Mouse (Mus musculus) erythroid progenitor cell, adult 5-6 weeks (primary cell): ENCODE results near the gene Chrd. TPM values are rescaled to one million over a fixed set of nuclear protein-coding genes. Genes with fewer than 3 reads are reported as not detected.

Experiments
- total RNA-seq, 2 experiments: library from RNA; stranded (forward) in 1 of 2; stranded (reverse) in 1 of 2; fragments of 150-400 nt in 1 of 2; fragments of 186-747, 209-891 nt in 1 of 2; gene quantifications; 2 replicates each; pipeline versions ENCODE4 v1.2.3 to v1.2.4; 2015 to 2017; ENCODE audit warnings: low replicate concordance in 2 of 2

Gene Chrd
- total RNA-seq, 2 experiments from 2014 or later, result not detected

Other genes with a start within 250 kb of the Chrd start
- 33.2 and 54.9 TPM in 2 replicates for gene Eif2b5, start 234.3 kb upstream of the Chrd start, total RNA-seq (2015; ENCODE audit: low replicate concordance)
- gene Eif2b5, start 234.3 kb upstream of the Chrd start, total RNA-seq (2017; ENCODE audit: low replicate concordance), result 11.5 and 18.9 TPM in 2 replicates
- 6.1 and 18.0 TPM in 2 replicates for gene Dvl3, start 216.1 kb upstream of the Chrd start, total RNA-seq (2015; ENCODE audit: low replicate concordance)
- gene Dvl3, start 216.1 kb upstream of the Chrd start, total RNA-seq (2017; ENCODE audit: low replicate concordance), result 1.3 and 3.6 TPM in 2 replicates
- gene Ap2m1, start 197.6 kb upstream of the Chrd start, total RNA-seq (2015; ENCODE audit: low replicate concordance), result 214 and 297 TPM in 2 replicates
- 271 and 285 TPM in 2 replicates for gene Ap2m1, start 197.6 kb upstream of the Chrd start, total RNA-seq (2017; ENCODE audit: low replicate concordance)
- gene Abcf3, start 184.6 kb upstream of the Chrd start, total RNA-seq (2015; ENCODE audit: low replicate concordance), result 22.2 and 23.1 TPM in 2 replicates
- 32.1 and 40.5 TPM in 2 replicates for gene Abcf3, start 184.6 kb upstream of the Chrd start, total RNA-seq (2017; ENCODE audit: low replicate concordance)
- gene Vwa5b2, start 143.7 kb upstream of the Chrd start, total RNA-seq (2015; ENCODE audit: low replicate concordance), result not detected in 2 replicates
- gene Vwa5b2, start 143.7 kb upstream of the Chrd start, total RNA-seq (2017; ENCODE audit: low replicate concordance), result 0.77 TPM in 1 of 2 replicates, not detected in the other
- not detected in 2 replicates for gene Eef1akmt4, start 121.5 kb upstream of the Chrd start, total RNA-seq (2015; ENCODE audit: low replicate concordance)
- 0.15 TPM in 1 of 2 replicates, not detected in the other for gene Eef1akmt4, start 121.5 kb upstream of the Chrd start, total RNA-seq (2017; ENCODE audit: low replicate concordance)
- not detected in 2 replicates for gene Gm49333, start 121.5 kb upstream of the Chrd start, total RNA-seq (2015; ENCODE audit: low replicate concordance)
- gene Gm49333, start 121.5 kb upstream of the Chrd start, total RNA-seq (2017; ENCODE audit: low replicate concordance), result not detected in 2 replicates
- 6.7 and 6.8 TPM in 2 replicates for gene Alg3, start 121.4 kb upstream of the Chrd start, total RNA-seq (2015; ENCODE audit: low replicate concordance)
- 1.2 and 5.5 TPM in 2 replicates for gene Alg3, start 121.4 kb upstream of the Chrd start, total RNA-seq (2017; ENCODE audit: low replicate concordance)
- gene Camk2n2, start 111.8 kb upstream of the Chrd start, total RNA-seq (2015; ENCODE audit: low replicate concordance), result not detected in 2 replicates
- gene Camk2n2, start 111.8 kb upstream of the Chrd start, total RNA-seq (2017; ENCODE audit: low replicate concordance), result not detected in 2 replicates
- gene Ece2, start 103.3 kb upstream of the Chrd start, total RNA-seq (2015; ENCODE audit: low replicate concordance), result not detected in 2 replicates
- gene Ece2, start 103.3 kb upstream of the Chrd start, total RNA-seq (2017; ENCODE audit: low replicate concordance), result not detected in 2 replicates
- 71.7 and 115 TPM in 2 replicates for gene Psmd2, start 81.5 kb upstream of the Chrd start, total RNA-seq (2015; ENCODE audit: low replicate concordance)
- 125 and 131 TPM in 2 replicates for gene Psmd2, start 81.5 kb upstream of the Chrd start, total RNA-seq (2017; ENCODE audit: low replicate concordance)
- gene Eif4g1, start 64.8 kb upstream of the Chrd start, total RNA-seq (2015; ENCODE audit: low replicate concordance), result 105 and 116 TPM in 2 replicates
- gene Eif4g1, start 64.8 kb upstream of the Chrd start, total RNA-seq (2017; ENCODE audit: low replicate concordance), result 109 and 153 TPM in 2 replicates
- gene Fam131a, start 39.9 kb upstream of the Chrd start, total RNA-seq (2015; ENCODE audit: low replicate concordance), result not detected in 2 replicates
- gene Fam131a, start 39.9 kb upstream of the Chrd start, total RNA-seq (2017; ENCODE audit: low replicate concordance), result not detected in 2 replicates
- gene Polr2h, start 15.5 kb upstream of the Chrd start, total RNA-seq (2015; ENCODE audit: low replicate concordance), result 2.9 and 10.5 TPM in 2 replicates
- 5.8 and 11.2 TPM in 2 replicates for gene Polr2h, start 15.5 kb upstream of the Chrd start, total RNA-seq (2017; ENCODE audit: low replicate concordance)
- 11.5 and 21.0 TPM in 2 replicates for gene Clcn2, start 15.4 kb upstream of the Chrd start, total RNA-seq (2015; ENCODE audit: low replicate concordance)
- 9.9 and 10.7 TPM in 2 replicates for gene Clcn2, start 15.4 kb upstream of the Chrd start, total RNA-seq (2017; ENCODE audit: low replicate concordance)
- not detected in 2 replicates for gene Thpo, start 1.4 kb downstream of the Chrd start, total RNA-seq (2015; ENCODE audit: low replicate concordance)
- not detected in 2 replicates for gene Thpo, start 1.4 kb downstream of the Chrd start, total RNA-seq (2017; ENCODE audit: low replicate concordance)